Mouse (Mus musculus) liver, embryonic 14.5 days (tissue): ENCODE data around the gene Dhx29. TPM values are rescaled to one million over a fixed set of nuclear protein-coding genes. Genes with fewer than 3 reads are reported as not detected.
A peak's percentile ranks its signal among the peaks of the same experiment; 100 is the strongest.

Source experiments
- ATAC-seq: fragments of 200-750 bp; cut with Nextera tagmentation; 2 replicates; pipeline ENCODE4 v1.8.0; 2017; ENCODE audit warnings: moderate number of reproducible peaks, mild to moderate bottlenecking, moderate library complexity; ENCODE audit not compliant: insufficient read depth
- DNase-seq, 3 experiments: peaks; one replicate each; pipeline ENCODE4 v3.0.0-alpha.2; 2012 to 2013; ENCODE audit warnings: low read depth in 3 of 3, low spot score in 3 of 3
- H3K27ac ChIP-seq: fragments of 300-500 bp; sonication (generic); 2 replicates; pipeline ENCODE4 v1.5.1; 2014; ENCODE audit warnings: moderate library complexity, mild to moderate bottlenecking, control low read depth, inconsistent platforms
- H3K27me3 ChIP-seq: fragments of 300-500 bp; sonication (generic); 2 replicates; pipeline ENCODE4 v1.6.1; 2014; ENCODE audit warnings: mild to moderate bottlenecking, low read length, moderate library complexity; ENCODE audit not compliant: control insufficient read depth, insufficient read depth
- H3K36me3 ChIP-seq: fragments of 300-500 bp; sonication (generic); replicated peaks from 2 replicates; pipeline ENCODE4 v1.6.1; 2014; ENCODE audit warnings: low read depth; ENCODE audit not compliant: control insufficient read depth, insufficient read depth
- H3K4me1 ChIP-seq, 2 experiments: fragments of 200-500 bp in 1 of 2; fragments of 300-500 bp in 1 of 2; sonication (generic) in 1 of 2; replicated peaks; 2 replicates each; pipeline ENCODE4 v1.6.1; 2012 to 2014; ENCODE audit warnings: antibody characterized with exemption in 1 of 2, inconsistent platforms in 1 of 2, low read length in 1 of 2; ENCODE audit not compliant: control insufficient read depth in 2 of 2, insufficient read depth in 2 of 2
- H3K4me2 ChIP-seq: fragments of 300-500 bp; sonication (generic); 2 replicates; pipeline ENCODE4 v1.6.1; 2014; ENCODE audit warnings: low read depth, mild to moderate bottlenecking, control low read depth, moderate library complexity
- H3K4me3 ChIP-seq, 2 experiments: fragments of 200-500 bp in 1 of 2; fragments of 300-500 bp in 1 of 2; sonication (generic) in 1 of 2; 2 replicates each; pipeline ENCODE4 v1.5.1; 2012 to 2014; ENCODE audit warnings: low read depth in 2 of 2, low read length in 2 of 2, mild to moderate bottlenecking in 2 of 2, control low read depth in 1 of 2, inconsistent platforms in 1 of 2, moderate library complexity in 1 of 2; ENCODE audit not compliant: insufficient read depth in 1 of 2
- H3K9ac ChIP-seq: fragments of 300-500 bp; sonication (generic); replicated peaks from 2 replicates; pipeline ENCODE4 v1.6.1; 2014; ENCODE audit warnings: mild to moderate bottlenecking, control low read depth, moderate library complexity
- H3K9me3 ChIP-seq: fragments of 300-500 bp; sonication (generic); 2 replicates; pipeline ENCODE4 v1.6.1; 2016; ENCODE audit warnings: low read length, mixed read lengths; ENCODE audit not compliant: control insufficient read depth
- CTCF ChIP-seq: IDR thresholded peaks from 2 replicates; pipeline ENCODE4 v1.5.1; 2016; ENCODE audit warnings: antibody characterized with exemption, low read depth, control low read depth
- EP300 ChIP-seq: IDR thresholded peaks from 2 replicates; pipeline ENCODE4 v1.6.1; 2016; ENCODE audit warnings: antibody characterized with exemption, low read depth
- WGBS: fragments of 180-500 bp; shearing (Covaris S2); extraction: QIAGEN DNeasy Blood & Tissue Kit; methylation state at CpG from one replicate; pipeline ENCODE4 v1.1.7; 2014; ENCODE audit not compliant: insufficient replicate concordance; 5-methylcytosine and 5-hydroxymethylcytosine counted together
- polyA plus RNA-seq, 2 experiments: library from polyadenylated mRNA; depleted of rRNA in 1 of 2; stranded (reverse) in 1 of 2; unstranded in 1 of 2; fragments of >200 nt; fragmentation: Nextera tagmentation in 1 of 2; extraction: Ambion mirVana in 1 of 2; gene quantifications; 2 replicates each; pipeline versions ENCODE4 v1.2.1 to v1.2.3; 2012 to 2014

The Dhx29 gene
- polyA plus RNA-seq, 2 experiments: 3.9 to 6.6 TPM

DNA sequence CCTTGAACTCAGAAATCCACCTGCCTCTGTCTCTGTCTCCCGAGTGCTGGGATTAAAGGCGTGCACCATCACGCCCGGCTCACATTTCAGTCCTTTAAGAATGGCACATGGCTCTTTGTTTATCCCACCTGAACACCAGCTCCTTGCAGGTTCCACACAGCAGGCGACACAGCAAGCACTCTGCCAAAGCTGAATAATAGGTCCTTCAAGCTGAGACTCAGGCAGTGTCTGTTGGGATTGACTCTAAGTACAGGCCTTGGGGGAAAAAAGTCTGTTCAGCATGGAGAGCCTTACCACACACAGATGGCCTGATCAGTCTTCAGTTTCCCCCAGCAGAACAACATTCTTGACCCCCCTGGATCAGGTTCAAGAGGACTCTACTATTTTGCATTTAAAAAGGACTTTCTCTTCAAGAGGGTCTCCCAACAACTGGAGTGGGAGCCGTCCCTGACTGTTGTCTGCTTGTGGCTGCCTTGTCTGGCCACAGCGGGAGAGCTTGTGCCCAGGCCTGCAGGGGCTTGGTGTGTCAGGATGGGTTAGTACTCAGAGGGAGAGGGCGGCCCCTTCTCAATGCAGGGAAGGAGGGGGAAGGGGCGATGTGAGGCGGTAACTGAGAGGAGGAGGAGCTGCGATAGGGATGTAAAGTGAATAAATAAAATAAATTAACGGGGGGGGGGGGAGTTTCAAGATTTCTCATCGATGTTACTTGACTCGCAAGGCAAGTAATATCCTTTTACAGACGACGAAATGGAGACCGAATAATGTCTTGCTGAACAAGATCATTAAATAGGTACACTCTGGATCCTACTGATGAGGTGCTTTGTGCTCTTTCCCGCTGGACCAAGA, 58.6 kb downstream of the Dhx29 start:
- H3K27ac ChIP-seq: no peak overlapping the region
- no peaks in the 10 kb centered on the region for H3K9me3 ChIP-seq
- H3K27me3 ChIP-seq: peaks cover 59% of the 10 kb centered on the region
- no peaks in the 10 kb centered on the region for H3K36me3 ChIP-seq
- no peak overlapping the region for H3K9ac ChIP-seq
- H3K4me1 ChIP-seq: no peaks in the 10 kb centered on the region
- no peak overlapping the region for H3K4me3 ChIP-seq
- no peak overlapping the region for H3K4me2 ChIP-seq
- WGBS: 13% methylated on average over 18 of the region's 18 CpGs
- TF ChIP-seq CTCF: no peak
- no peak for TF ChIP-seq EP300
- DNase-seq (no peak), ATAC-seq (no peak)

GRCm38 (mm10) chr13:112986451-112986950, 59.2 kb downstream of the Dhx29 start:
- no peak overlapping the region for H3K27ac ChIP-seq
- H3K4me3 ChIP-seq: no peak overlapping the region
- DNase-seq (no peak), ATAC-seq (no peak)
- H3K4me1 ChIP-seq: no peaks in the 10 kb centered on the region
- no peaks in the 10 kb centered on the region for H3K9me3 ChIP-seq
- 2% methylated on average over 17 of the region's 17 CpGs for WGBS
- TF ChIP-seq CTCF: no peak
- TF ChIP-seq EP300: no peak
- no peak overlapping the region for H3K9ac ChIP-seq
- H3K36me3 ChIP-seq: no peaks in the 10 kb centered on the region
- H3K27me3 ChIP-seq: peaks cover 66% of the 10 kb centered on the region
- H3K4me2 ChIP-seq: no peak overlapping the region

DNA sequence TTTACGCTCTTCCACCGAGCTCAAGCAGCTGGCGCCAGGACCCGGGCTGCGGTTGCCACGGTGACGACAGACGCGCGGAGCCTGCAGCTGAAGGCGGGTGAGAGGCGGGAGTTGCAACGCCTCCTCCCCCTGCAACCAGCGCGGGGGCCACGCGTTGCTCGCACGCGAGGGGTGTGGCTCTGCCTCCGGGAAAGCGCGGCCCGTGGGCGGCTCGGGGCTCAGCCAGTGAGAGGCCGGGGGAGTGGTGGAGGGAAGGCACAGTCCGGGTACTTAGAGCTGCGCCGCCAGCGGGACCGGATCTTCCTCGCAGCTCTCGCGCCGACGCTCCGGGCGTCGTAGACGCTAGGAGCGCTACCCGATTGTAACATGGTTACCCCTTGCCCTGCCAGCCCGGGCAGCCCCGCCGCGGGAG, 60.3 kb downstream of the Dhx29 start, which contains the start of gene Ccno:
Gene Ccno (plus strand): TSS at position 271 of the 412 bp plus-strand sequence.
- no peak within 1 kb of the TSS for H3K27ac ChIP-seq
- no peaks in the 10 kb centered on the region for H3K36me3 ChIP-seq
- peak; percentile 87 for ATAC-seq
- peak within 1 kb of the TSS; percentile 12 to 49; a peak in 3 of 4 replicates for H3K4me3 ChIP-seq
- H3K27me3 ChIP-seq: peaks cover 70% of the 10 kb centered on the region
- TF ChIP-seq EP300 (no peak), CTCF (no peak)
- H3K9me3 ChIP-seq: no peaks in the 10 kb centered on the region
- no peak within 1 kb of the TSS for H3K9ac ChIP-seq
- DNase-seq: peak; percentile 46 to 58 (median 48)
- no peaks in the 10 kb centered on the region for H3K4me1 ChIP-seq
- WGBS: under 1% methylated on average over 47 of the region's 47 CpGs
- H3K4me2 ChIP-seq: peak within 1 kb of the TSS; percentile 56

DNA sequence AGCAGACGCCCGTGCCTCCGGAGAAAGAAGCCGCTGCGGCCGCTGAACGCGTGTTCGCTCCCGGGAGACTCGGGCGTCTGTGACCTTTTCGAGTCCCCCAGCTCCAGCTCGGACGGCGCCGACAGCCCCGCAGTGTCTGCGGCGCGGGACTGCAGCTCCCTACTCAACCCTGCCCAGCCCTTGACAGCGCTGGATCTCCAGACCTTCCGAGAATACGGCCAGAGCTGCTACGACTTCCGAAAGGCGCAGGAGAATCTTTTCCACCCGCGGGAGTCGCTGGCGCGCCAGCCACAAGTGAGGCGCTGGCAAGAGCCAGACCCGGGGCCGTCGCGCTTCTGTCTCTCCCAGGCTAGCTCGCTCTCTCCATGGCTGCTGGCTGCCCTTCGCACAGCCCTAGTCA, 60.7 kb downstream of the Dhx29 start:
- Histone ChIP-seq H3K4me3 (peak overlapping the region; percentile 12 to 49; a peak in 3 of 4 replicates), H3K9me3 (no peaks in the 10 kb centered on the region), H3K36me3 (no peaks in the 10 kb centered on the region), H3K27ac (no peak overlapping the region), H3K4me1 (no peaks in the 10 kb centered on the region), H3K27me3 (peaks cover 74% of the 10 kb centered on the region), H3K9ac (no peak overlapping the region), H3K4me2 (peak overlapping the region; percentile 56)
- DNase-seq (no peak), ATAC-seq (peak; percentile 15; the same call in 1 of the 2 replicates)
- WGBS: 1% methylated on average over 39 of the region's 39 CpGs
- no peak for TF ChIP-seq CTCF
- no peak for TF ChIP-seq EP300

- Histone ChIP-seq H3K4me2 (peak overlapping the region; percentile 56; the same call in 1 of the 2 replicates), H3K4me3 (no peak overlapping the region), H3K36me3 (no peaks in the 10 kb centered on the region), H3K9ac (no peak overlapping the region), H3K4me1 (no peaks in the 10 kb centered on the region), H3K27ac (no peak overlapping the region), H3K27me3 (peaks cover 83% of the 10 kb centered on the region), H3K9me3 (no peaks in the 10 kb centered on the region)
- 2% methylated on average over 19 of the region's 19 CpGs for WGBS
- DNase-seq: no peak
- TF ChIP-seq CTCF: no peak
- TF ChIP-seq EP300: no peak
- no peak for ATAC-seq
These were observed 61.6 kb downstream of the Dhx29 start for GRCm38 (mm10) chr13:112988866-112989265.
